Mouse (Mus musculus) B cell, adult 67 days (primary cell): ENCODE results near the gene Nkg7. TPM values are rescaled to one million over a fixed set of nuclear protein-coding genes. Genes with fewer than 3 reads are reported as not detected.

Experiments used
- total RNA-seq, 2 experiments: library from RNA; stranded (reverse); gene quantifications; 4 replicates each; pipeline ENCODE4 v1.2.4; 2023

Nkg7 gene
- total RNA-seq, result 1 to 10 TPM; 1.5 to 2.1 TPM

DNA sequence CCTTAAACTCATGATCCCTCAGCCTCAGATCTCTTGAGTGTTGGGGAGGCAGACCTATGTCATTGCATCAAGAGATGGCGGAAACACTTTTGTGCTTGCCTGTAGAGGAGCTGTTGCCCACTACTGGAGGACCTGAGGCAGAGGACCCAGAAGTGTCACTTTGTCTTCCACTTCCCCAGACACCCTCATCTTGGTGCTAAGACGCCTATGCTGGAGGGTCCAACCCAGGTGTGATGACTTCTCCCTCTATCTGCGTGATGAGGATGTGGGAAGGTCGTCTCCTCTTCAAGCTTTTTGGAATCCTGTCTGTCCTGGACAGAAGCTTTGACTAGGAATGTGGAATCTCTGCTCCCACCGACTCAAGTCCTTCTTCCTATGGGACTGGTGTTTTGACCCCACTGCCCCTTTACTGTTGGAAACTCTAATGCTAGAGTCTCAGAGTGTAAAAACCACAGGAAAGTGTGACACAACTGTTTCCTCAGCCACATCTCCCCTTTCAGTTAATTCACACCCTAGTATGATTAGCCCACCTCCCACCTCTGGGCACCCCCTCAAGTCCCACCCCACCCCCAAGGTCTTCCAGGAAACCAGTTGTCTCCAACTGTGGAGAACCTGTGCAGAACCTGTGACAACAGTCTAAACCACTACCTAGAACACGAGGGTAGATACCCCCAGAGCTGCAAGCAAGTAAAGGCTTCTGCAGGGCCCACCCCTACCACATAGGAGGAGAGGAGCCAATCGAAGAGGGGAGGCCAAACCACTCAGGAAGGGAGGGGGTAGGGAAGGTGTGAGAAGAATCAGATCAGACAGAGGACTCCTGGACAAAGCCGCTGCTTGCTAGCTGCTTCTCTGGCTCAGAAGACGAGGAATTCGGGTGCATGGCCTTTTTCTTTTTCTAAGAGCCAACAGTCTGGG lies at the start of gene Nkg7:
Nkg7 (plus strand) TSS at position 733 of the 915 bp plus-strand sequence.

DNA sequence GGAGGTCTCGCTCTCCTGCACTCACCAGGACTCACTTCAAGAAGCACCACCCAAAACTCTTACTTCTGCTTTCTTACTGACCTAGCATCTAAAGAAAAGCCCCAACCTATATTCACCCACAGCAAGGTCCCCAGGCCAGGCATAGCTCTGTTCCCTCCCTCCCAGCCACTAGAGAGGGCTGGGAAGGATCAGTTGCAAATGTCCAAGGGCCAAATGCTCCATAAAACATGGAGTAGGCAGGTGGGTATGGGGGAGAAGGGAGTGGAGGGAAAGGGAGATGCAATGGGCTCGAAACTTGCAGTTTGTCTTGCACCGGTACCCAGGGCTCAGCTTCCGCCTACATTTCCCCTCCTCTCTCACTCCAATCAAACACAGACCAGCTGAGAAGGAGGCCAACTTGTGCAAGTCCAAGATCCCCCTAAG lies 28.7 kb upstream of the Nkg7 start, which contains the start of gene Siglecg:
Siglecg (plus strand) TSS at position 74 of the 423 bp plus-strand sequence.

DNA sequence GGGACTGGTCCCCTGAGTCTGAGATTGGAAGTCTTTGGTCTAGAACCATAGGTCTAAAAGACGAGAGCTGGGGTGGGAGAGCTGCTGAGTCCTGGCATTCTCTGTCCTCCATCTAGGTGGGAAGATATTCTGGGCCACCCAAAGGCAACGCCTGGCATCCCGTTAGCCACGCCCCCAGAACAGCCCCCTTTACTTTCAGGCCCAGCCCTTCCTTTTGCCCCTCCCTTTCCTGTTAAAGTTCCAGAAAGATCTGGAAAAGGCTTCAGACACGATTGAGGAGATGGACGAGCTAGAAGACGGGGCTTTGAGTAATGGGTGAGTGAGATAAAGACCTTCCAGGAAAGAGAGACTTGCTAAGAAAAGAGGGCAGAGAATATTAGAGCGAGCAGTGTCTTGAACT lies 9.5 kb upstream of the Nkg7 start, which contains the start of gene Lim2:
Lim2 (plus strand) TSS at position 265 of the 400 bp plus-strand sequence.

DNA sequence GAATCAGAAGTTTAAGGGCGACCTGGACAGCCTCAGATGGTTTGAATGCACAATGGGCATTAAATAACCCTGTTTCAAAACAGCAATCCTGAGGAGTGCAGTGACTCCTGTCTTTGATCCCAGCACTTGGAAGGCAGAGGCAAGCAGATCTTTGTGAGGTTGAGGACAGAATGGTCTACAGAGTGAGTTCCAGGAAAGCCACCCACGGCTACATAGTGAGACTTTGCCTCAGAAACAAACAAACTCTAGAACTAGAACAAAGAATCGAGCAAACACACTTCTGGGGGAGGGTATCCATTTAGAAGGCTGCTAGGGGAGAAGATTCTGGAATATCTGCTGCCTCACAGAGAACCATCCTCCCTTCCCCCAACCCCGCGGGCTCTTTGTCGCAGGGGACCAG lies 3.6 kb downstream of the Nkg7 start, which contains the start of gene Cldnd2:
Cldnd2 (plus strand) TSS at position 301 of the 400 bp plus-strand sequence.

DNA sequence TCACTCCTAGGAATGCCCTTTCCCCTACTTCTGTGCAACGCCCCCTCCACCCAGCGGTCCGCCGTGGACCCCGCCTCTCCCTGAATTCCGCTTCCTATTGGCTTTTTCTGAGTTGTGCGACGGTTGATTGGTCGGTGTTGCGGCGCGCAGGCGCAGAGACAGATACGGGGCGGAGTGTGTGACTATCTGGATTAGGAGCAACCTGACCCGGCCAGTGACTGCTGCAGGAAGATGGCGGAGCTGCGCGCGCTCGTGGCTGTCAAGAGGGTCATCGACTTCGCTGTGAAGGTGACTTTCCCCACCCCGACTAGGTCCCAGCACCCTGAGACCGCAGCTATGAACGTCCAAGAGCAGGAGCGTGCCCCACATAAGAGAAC lies 7.0 kb downstream of the Nkg7 start, which contains the start of the genes Etfb and Gm45233:
Etfb (plus strand) TSS at position 167 of the 377 bp plus-strand sequence.
Gm45233 (plus strand) TSS at position 212 of the 377 bp plus-strand sequence.

DNA sequence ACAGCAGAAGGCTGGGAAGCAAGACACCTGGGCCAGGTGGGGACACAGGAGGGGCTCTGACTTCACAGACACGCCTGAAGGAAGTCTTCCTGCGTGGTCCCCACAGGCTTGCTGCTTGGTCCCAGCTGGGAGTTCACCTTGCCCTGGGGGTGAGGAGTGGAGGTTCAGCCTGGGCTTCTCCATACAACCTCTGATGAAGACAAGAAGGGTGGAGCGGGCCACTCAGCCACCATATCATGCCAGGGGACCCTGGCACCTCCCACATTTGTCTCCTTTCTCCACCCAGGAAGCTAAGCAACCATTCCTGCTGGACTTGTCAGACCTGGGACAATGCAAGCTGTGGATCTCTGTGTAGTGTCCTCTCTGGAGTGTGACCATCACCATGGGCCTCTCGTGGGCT lies 26.0 kb downstream of the Nkg7 start, which contains the start of gene Vsig10l:
Vsig10l (plus strand) TSS at position 301 of the 400 bp plus-strand sequence.

Other genes with a start within 250 kb of the Nkg7 start
- gene Zfp715, start 123.8 kb upstream of the Nkg7 start, total RNA-seq, result 10 to 100 TPM; 34.6 to 35.1 TPM
- gene Siglecf, start 85.7 kb upstream of the Nkg7 start, total RNA-seq, result under 1 TPM; 0.35 to 0.47 TPM
- 100 to 1,000 TPM; 423 to 427 TPM for gene Siglecg, start 28.9 kb upstream of the Nkg7 start, total RNA-seq
- not detected for gene Lim2, start 9.4 kb upstream of the Nkg7 start, total RNA-seq
- gene Cldnd2, start 3.7 kb downstream of the Nkg7 start, total RNA-seq, result not detected
- gene Etfb, start 7.0 kb downstream of the Nkg7 start, total RNA-seq, result 10 to 100 TPM; 40.2 to 43.3 TPM
- not detected for gene Gm45233, start 7.1 kb downstream of the Nkg7 start, total RNA-seq
- gene Vsig10l, start 26.1 kb downstream of the Nkg7 start, total RNA-seq, result 1 to 10 TPM; 1.2 to 3.1 TPM
- not detected for gene Iglon5, start 53.0 kb downstream of the Nkg7 start, total RNA-seq
- gene 4931406B18Rik, start 68.9 kb downstream of the Nkg7 start, total RNA-seq, result not detected
- 1 to 10 TPM; 1.0 to 2.3 TPM for gene Cd33, start 107.4 kb downstream of the Nkg7 start, total RNA-seq
- gene Zfp658, start 125.2 kb downstream of the Nkg7 start, total RNA-seq, result 1 to 10 TPM; 2.5 to 3.0 TPM
- gene Zfp719, start 142.5 kb downstream of the Nkg7 start, total RNA-seq, result 1 to 10 TPM; 7.8 to 9.9 TPM
- not detected for gene Zfp819, start 170.1 kb downstream of the Nkg7 start, total RNA-seq
- gene Ceacam18, start 197.6 kb downstream of the Nkg7 start, total RNA-seq, result not detected
- gene Siglece, start 223.1 kb downstream of the Nkg7 start, total RNA-seq, result 1 to 10 TPM in 1 of 2 experiments, under 1 TPM in 1; 0.30 to 1.7 TPM
- 10 to 100 TPM in 1 of 2 experiments, 1 to 10 TPM in 1; 5.8 to 10.3 TPM for gene Ctu1, start 234.9 kb downstream of the Nkg7 start, total RNA-seq